Mouse (Mus musculus) neural tube, embryonic 10.5 days (tissue): ENCODE data around the gene Fam98b.

Experiments
- DNase-seq: peaks from one replicate; pipeline ENCODE4 v3.0.0-alpha.2; 2017; ENCODE audit warnings: low spot score; ENCODE audit errors: extremely low spot score

Fam98b gene

GRCm38 (mm10) chr2:117249255-117250000, at the start of gene Fam98b:
Fam98b (plus strand) TSS chr2:117249739.
- DNase-seq, result peak; percentile 95

GRCm38 (mm10) chr2:117200869-117201338, 48.6 kb upstream of the Fam98b start:
- no peak for DNase-seq

- no peak for DNase-seq
Observed at GRCm38 (mm10) chr2:117203350-117203749, 46.2 kb upstream of the Fam98b start.

DNA sequence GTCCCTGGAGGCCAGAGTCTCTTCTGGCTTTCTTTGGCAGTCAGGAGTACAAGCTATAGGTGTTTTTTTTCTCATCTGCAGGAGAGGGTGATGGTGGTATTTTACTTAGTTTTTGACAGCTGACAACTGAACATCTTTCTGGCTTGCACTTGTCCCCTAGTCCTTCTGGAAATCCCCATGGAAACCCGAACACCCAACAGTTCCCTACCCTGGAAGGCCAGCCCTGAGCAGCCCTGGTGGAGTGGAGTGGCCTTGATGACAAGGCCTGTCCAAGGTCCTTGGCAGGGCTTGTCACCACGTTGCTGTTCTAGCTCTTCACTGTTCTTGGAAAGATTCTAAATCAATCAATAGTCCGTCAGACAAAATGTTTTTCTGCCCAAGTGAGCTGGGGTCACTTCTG, 45.0 kb upstream of the Fam98b start:
- no peak for DNase-seq

DNA sequence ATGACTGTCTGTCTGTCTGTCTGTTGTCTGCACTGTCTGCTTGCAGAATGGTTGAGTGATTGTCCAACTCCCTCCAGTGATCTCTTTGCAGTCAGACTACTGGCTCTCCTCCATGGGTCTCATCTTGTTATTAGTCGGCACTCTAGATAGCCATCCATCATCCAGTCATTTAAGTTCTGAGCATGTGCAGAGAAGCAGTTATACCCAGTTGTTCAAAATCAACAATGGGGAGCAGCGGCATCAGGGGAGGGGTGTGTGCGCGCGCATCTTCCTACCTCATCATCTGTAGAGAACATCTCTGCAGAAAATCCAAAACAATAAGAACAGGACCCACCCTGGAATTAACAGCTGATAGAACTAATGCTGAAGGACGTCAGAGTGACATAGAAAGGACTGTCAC, 44.5 kb upstream of the Fam98b start:
- no peak for DNase-seq

GRCm38 (mm10) chr2:117210416-117211085, 39.0 kb upstream of the Fam98b start:
- DNase-seq, result peak; percentile 57

GRCm38 (mm10) chr2:117216152-117216551, 33.4 kb upstream of the Fam98b start:
- no peak for DNase-seq

- DNase-seq, result no peak
Observed at GRCm38 (mm10) chr2:117217695-117218216, 31.8 kb upstream of the Fam98b start.

GRCm38 (mm10) chr2:117219536-117219935, 30.0 kb upstream of the Fam98b start:
- no peak for DNase-seq

- DNase-seq, result no peak
Observed at GRCm38 (mm10) chr2:117222651-117223050, 26.9 kb upstream of the Fam98b start.

- DNase-seq, result no peak
Observed at GRCm38 (mm10) chr2:117228601-117229125, 20.9 kb upstream of the Fam98b start.

DNA sequence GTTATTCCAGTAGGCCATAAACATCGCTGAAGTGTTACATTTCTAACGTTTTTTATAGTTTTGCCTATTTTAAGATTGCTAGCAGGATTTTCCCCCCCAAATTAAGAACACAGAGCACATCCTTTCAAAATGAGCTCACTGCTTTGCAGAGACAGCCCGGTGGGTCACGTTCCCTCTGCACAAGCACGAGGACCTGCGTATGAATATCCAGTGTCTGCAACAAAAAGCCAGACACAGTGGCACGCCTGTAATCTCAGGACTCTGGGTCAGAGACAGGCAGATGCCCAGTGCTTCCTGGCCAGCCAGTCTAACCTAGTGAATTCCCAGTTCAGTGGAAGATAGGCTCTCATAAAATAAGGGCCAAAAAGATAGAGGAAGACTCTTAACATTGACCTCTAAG, 19.3 kb upstream of the Fam98b start:
- DNase-seq, result no peak

- DNase-seq, result peak; percentile 86
Observed at GRCm38 (mm10) chr2:117231257-117231656, 18.3 kb upstream of the Fam98b start.

DNA sequence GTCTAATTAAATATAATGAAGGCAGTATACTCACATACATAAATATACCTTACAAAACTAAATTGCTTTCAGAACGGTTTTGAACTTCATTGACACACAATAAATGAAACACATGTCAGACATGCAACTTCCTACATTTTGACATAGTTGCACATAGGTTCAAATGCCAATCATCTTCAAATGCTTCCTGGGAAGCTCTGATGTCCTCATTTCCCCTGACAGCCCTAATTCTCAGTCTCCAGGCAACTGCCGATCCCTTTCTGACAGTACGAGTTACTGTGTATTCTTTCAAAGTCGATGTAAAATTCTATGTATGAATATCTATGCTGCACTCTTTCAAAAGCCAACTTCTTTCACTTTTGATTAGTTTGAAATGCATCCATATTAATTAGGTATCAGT, 7.6 kb upstream of the Fam98b start:
- DNase-seq, result no peak

- DNase-seq, result no peak
Observed at GRCm38 (mm10) chr2:117250001-117250510, 517 bp downstream of the Fam98b start.

DNA sequence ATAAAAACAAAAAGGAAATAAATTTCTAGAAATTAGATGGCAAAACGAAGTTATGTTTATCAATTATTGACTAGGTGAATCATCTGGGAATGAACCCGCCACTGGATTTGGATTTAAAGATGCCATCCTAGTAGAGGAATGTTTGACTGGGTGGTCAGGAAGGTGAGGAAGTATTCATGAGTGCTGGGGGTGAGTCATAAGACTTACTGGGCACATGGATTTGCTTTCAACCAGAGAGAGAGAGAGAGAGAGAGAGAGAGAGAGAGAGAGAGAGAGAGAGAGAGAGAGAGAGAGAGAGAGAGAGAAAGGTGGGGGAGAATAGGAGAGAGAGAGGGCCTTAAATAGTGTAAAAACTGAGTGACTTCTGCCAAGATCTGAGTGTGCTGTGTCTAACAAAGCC, 5.9 kb downstream of the Fam98b start:
- no peak for DNase-seq

GRCm38 (mm10) chr2:117257617-117258016, 8.1 kb downstream of the Fam98b start:
- no peak for DNase-seq

GRCm38 (mm10) chr2:117262184-117262583, 12.6 kb downstream of the Fam98b start:
- DNase-seq, result no peak

GRCm38 (mm10) chr2:117263786-117264408, 14.4 kb downstream of the Fam98b start:
- peak; percentile 56 for DNase-seq

DNA sequence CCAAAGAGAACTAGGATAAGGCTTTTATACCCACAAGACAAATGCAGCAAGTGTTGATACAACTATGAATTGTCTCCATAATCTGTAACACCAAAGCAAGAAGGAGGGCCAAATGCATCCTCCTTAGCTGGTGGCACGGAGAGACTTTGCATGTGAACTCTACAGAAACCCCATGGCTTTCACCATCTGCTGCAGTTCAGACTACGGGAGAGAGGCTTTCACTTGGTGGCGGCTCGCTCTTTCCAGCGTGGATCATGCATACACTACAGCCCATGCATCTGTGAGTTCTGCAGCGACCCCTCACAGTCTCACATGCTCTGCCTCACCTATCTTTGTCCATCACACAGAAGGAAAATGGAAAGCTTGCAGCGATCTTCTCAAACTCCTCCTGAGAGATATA, 38.8 kb downstream of the Fam98b start:
- no peak for DNase-seq

GRCm38 (mm10) chr2:117299596-117300448, 50.3 kb downstream of the Fam98b start:
- no peak for DNase-seq
